Mouse (Mus musculus) limb, embryonic 11.5 days (tissue): ENCODE measurements around the gene Zfp775. TPM values are rescaled to one million over a fixed set of nuclear protein-coding genes. Genes with fewer than 3 reads are reported as not detected.
A peak's percentile ranks its signal among the peaks of the same experiment; 100 is the strongest.

Experiments used
- ATAC-seq: fragments of 200-750 bp; cut with Nextera tagmentation; 2 replicates; pipeline ENCODE4 v1.8.0; 2017; ENCODE audit warnings: low read depth; ENCODE audit not compliant: insufficient number of reproducible peaks, low FRiP score, low TSS enrichment
- DNase-seq: peaks from one replicate; pipeline ENCODE4 v3.0.0-alpha.2; 2015; ENCODE audit warnings: low spot score
- H3K27ac ChIP-seq: fragments of 300-500 bp; sonication (generic); replicated peaks from 2 replicates; pipeline ENCODE4 v1.5.1; 2014; ENCODE audit warnings: low read depth, mild to moderate bottlenecking, low read length
- H3K27me3 ChIP-seq: fragments of 300-500 bp; sonication (generic); 2 replicates; pipeline ENCODE4 v1.6.1; 2014; ENCODE audit warnings: mild to moderate bottlenecking, low read length, mixed read lengths; ENCODE audit not compliant: control insufficient read depth, insufficient read depth
- H3K36me3 ChIP-seq: fragments of 300-500 bp; sonication (generic); 2 replicates; pipeline ENCODE4 v1.6.1; 2014; ENCODE audit warnings: mild to moderate bottlenecking, low read length, moderate library complexity, mixed read lengths; ENCODE audit not compliant: control insufficient read depth, insufficient read depth
- H3K4me1 ChIP-seq: fragments of 300-500 bp; sonication (generic); 2 replicates; pipeline ENCODE4 v1.6.1; 2014; ENCODE audit warnings: low read length, mixed read lengths; ENCODE audit not compliant: control insufficient read depth, insufficient read depth
- H3K4me2 ChIP-seq: fragments of 300-500 bp; sonication (generic); 2 replicates; pipeline ENCODE4 v1.6.1; 2014; ENCODE audit warnings: low read depth, mild to moderate bottlenecking, moderate library complexity; ENCODE audit not compliant: severe bottlenecking
- H3K4me3 ChIP-seq: fragments of 300-500 bp; sonication (generic); 2 replicates; pipeline ENCODE4 v1.5.1; 2014; ENCODE audit warnings: low read depth, low read length
- H3K9ac ChIP-seq: fragments of 300-500 bp; sonication (generic); 2 replicates; pipeline ENCODE4 v1.6.1; 2014; ENCODE audit warnings: mild to moderate bottlenecking, low read length
- H3K9me3 ChIP-seq: fragments of 300-500 bp; sonication (generic); 2 replicates; pipeline ENCODE4 v1.6.1; 2016; ENCODE audit warnings: low read length; ENCODE audit not compliant: control insufficient read depth
- WGBS: fragments of 180-500 bp; shearing (Covaris S2); extraction: QIAGEN DNeasy Blood & Tissue Kit; methylation state at CpG from one replicate; pipeline ENCODE4 v1.1.7; 2014; 5-methylcytosine and 5-hydroxymethylcytosine counted together
- polyA plus RNA-seq: library from polyadenylated mRNA; unstranded; fragments of >200 nt; fragmentation: Nextera tagmentation; extraction: Ambion mirVana; gene quantifications from 2 replicates; pipeline ENCODE4 v1.2.1, GENCODE M21; 2014

Gene Zfp775
- polyA plus RNA-seq, 1 experiment from 2014 or later = 9.8 TPM

DNA sequence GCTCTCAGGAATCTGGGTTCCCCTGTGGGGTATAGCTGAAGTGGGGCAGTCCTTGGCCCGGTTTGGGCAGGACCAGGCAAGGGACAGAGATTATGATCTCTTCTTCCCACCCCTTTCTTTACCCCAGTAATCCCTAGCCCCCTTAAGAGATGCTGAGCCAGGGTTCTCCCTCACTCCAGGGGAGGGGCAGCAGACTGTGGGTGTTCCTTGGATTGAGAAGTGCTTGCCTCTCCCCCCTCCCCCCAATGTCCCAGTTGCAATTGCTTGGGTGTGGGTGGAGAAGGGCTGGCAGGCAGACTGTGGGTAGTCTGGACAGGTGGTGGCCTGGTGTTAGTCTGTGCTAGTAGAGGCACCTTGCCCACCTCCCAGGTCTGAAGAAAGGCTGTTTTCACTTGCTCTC is 6.6 kb upstream of the Zfp775 start:
- Histone ChIP-seq H3K4me1 (peaks cover 10% of the 10 kb centered on the region), H3K27me3 (no peaks in the 10 kb centered on the region), H3K9ac (no peak overlapping the region; the same call in 1 of the 2 replicates), H3K36me3 (peaks cover 32% of the 10 kb centered on the region), H3K4me2 (peak overlapping the region; percentile 76), H3K9me3 (peaks cover 20% of the 10 kb centered on the region), H3K27ac (no peak overlapping the region), H3K4me3 (peak overlapping the region; percentile 86; the same call in 1 of the 2 replicates)
- ATAC-seq (no peak), DNase-seq (no peak)
- WGBS = 61% methylated on average over 1 of the region's 1 CpGs

DNA sequence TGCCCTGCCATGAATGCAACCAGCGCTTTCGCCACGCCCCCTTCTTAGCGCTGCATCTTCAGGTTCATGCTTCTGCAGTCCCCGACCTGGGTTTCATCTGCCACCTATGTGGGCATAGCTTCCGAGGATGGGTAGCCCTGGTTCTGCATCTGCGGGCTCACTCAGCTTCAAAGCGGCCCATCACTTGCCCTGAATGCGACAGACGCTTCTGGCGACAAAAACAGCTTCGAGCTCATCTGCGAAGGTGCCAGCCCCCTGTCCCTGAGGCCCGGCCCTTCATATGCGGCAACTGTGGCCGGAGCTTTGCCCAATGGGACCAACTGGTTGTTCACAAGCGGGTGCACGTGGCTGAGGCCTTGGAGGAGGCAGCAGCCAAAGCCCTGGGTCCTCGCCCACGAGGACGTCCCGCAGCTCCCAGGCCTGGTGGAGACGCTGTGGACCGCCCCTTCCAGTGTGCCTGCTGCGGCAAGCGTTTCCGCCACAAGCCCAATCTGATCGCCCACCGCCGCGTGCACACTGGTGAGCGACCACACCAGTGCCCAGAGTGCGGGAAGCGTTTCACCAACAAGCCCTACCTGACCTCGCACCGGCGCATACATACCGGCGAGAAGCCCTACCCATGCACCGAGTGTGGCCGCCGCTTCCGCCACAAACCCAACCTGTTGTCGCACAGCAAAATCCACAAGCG is 5.2 kb upstream of the Zfp775 start:
- no peaks in the 10 kb centered on the region for H3K27me3 ChIP-seq
- no peak overlapping the region for H3K9ac ChIP-seq
- no peak overlapping the region for H3K4me2 ChIP-seq
- peaks cover 13% of the 10 kb centered on the region for H3K4me1 ChIP-seq
- H3K9me3 ChIP-seq = peaks cover 20% of the 10 kb centered on the region
- no peak for ATAC-seq
- 95% methylated on average over 45 of the region's 45 CpGs for WGBS
- H3K36me3 ChIP-seq = peaks cover 32% of the 10 kb centered on the region
- no peak overlapping the region for H3K27ac ChIP-seq
- no peak overlapping the region for H3K4me3 ChIP-seq
- DNase-seq = no peak

DNA sequence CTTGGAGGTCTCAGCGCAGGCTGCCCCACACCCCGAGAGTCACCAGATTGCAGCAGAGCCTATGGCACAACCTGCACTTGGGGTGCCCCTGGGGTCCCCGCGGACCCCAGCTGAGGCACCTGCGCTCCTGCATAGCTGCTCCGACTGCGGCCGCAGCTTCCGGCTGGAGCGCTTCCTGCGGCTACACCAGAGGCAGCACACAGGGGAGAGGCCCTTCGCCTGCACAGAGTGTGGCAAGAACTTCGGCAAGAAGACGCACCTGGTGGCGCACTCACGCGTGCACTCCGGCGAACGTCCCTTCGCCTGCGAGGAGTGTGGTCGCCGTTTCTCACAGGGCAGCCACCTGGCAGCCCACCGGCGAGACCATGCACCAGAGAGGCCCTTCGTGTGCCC is 4.6 kb upstream of the Zfp775 start:
- Histone ChIP-seq H3K36me3 (peaks cover 32% of the 10 kb centered on the region), H3K4me3 (no peak overlapping the region), H3K27ac (no peak overlapping the region), H3K9me3 (peaks cover 20% of the 10 kb centered on the region), H3K4me1 (peaks cover 13% of the 10 kb centered on the region), H3K27me3 (no peaks in the 10 kb centered on the region), H3K9ac (no peak overlapping the region), H3K4me2 (no peak overlapping the region)
- no peak for DNase-seq
- no peak for ATAC-seq
- 97% methylated on average over 27 of the region's 27 CpGs for WGBS

DNA sequence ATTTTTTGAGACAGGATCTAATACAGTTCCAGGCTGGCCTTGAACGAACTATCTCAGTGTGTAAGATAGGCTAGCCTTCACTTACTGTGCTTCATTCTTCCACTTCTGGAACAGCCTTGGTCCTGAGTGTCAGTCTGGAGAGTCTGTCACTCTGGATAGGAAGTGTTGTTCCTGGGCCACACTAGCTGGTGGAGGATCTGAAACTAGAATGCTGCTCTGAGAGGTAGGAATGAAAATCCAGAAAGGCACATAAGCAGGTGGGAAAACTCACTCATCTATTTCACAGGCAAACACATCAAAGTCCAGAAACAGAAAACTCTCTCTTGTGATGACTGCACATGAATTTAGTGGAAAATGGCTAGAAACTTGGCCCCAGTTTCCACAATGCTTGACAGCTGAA is 1.3 kb upstream of the Zfp775 start:
- WGBS = 88% methylated on average over 1 of the region's 1 CpGs
- H3K9ac ChIP-seq = no peak overlapping the region
- H3K4me1 ChIP-seq = peaks cover 7% of the 10 kb centered on the region; the same call in 1 of the 2 replicates
- H3K27me3 ChIP-seq = no peaks in the 10 kb centered on the region
- peaks cover 30% of the 10 kb centered on the region for H3K36me3 ChIP-seq
- no peak overlapping the region for H3K4me2 ChIP-seq
- H3K9me3 ChIP-seq = peaks cover 20% of the 10 kb centered on the region
- ATAC-seq (no peak), DNase-seq (no peak)
- H3K4me3 ChIP-seq = no peak overlapping the region
- H3K27ac ChIP-seq = no peak overlapping the region

DNA sequence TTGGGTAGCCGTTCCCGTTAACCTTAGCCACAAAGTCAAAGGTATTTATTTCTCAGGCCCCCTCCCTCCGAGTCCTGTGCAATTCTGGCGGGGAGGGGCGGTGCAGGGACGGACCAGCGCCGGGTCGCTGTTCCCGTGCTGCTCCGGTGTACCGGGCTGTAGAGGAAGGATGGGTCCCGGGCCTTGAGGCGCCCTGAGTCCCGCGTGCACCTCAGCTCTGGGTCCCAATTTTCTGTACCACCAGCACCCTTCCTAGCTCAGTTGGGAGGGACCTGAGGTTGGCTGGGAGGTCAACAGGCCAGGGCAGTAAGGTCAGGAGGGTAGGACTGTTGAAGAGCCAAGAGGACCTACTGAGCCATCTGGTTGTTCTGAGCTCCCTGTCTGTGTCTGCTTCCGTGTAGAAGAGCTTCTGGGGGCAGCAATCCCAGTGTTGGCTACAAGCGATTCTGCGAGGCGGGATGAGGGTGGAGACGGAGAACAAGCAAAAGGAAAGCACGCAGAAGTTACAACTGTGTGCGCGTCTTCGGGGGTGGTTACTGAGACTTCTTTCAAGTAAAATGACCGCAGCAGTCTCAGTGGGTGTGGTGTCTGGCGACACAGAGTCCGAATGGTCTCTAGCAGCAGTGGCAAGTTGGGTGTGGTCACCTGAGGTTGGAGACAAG is 348 bp downstream of the Zfp775 start:
- ATAC-seq (peak; percentile 74), DNase-seq (peak; percentile 52)
- Histone ChIP-seq H3K4me2 (peak overlapping the region; percentile 82), H3K27ac (peak overlapping the region; percentile 83), H3K4me3 (peak overlapping the region; percentile 72), H3K27me3 (no peaks in the 10 kb centered on the region), H3K9me3 (peaks cover 8% of the 10 kb centered on the region), H3K36me3 (peaks cover 17% of the 10 kb centered on the region), H3K4me1 (peaks cover 7% of the 10 kb centered on the region; the same call in 1 of the 2 replicates), H3K9ac (peak overlapping the region; percentile 84)
- WGBS = 1% methylated on average over 28 of the region's 28 CpGs

DNA sequence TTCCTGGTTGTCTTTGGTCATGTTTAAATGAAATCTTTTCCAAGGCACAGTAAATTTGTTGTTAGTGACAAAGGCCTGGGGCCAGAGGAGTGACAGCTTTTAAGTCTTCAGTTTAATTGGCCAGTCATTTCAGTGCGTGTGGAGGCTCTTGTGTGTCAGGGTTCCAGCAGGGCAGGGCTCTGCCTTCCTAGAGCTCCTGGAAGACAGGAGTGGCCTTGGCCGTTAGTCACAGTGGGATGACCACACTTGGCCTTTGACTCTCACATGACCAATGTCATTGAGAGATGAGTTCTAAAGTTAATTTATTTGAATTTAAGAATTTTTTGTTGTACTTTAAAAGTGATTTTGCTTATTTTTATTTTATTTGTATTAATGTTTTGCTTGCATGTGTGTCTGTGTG is 6.3 kb downstream of the Zfp775 start:
- 0 out of 2 replicates have a peak, but pooled peaks cover 2% of the 10 kb centered on the region for H3K36me3 ChIP-seq
- DNase-seq = no peak

DNA sequence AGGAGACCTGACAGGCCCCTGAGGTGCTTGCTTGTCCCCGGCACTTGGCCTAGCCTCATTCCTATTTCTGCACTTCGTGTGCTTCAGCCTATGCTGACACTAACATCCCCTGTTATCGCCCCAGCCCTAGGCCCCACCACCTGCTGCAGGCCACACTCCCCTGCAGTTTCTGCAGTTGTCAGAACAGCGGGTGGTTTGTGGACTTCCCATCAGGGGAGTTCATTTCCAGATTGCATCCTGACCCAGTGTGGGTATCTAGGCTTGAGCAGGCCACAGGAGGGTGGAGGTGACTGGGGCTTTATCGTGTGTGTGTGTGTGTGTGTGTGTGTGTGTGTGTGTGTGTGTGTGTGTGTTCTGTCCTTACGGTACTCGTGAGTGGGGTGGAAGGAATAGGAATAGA is 7.6 kb downstream of the Zfp775 start:
- 0 out of 2 replicates have a peak, but pooled peaks cover 2% of the 10 kb centered on the region for H3K36me3 ChIP-seq
- ATAC-seq (no peak), DNase-seq (no peak)
- H3K4me2 ChIP-seq = no peak overlapping the region
- no peak overlapping the region for H3K4me3 ChIP-seq
- 71% methylated on average over 7 of the region's 7 CpGs for WGBS
- H3K27ac ChIP-seq = no peak overlapping the region
- no peak overlapping the region for H3K9ac ChIP-seq
- no peaks in the 10 kb centered on the region for H3K27me3 ChIP-seq
- no peaks in the 10 kb centered on the region for H3K9me3 ChIP-seq
- no peaks in the 10 kb centered on the region for H3K4me1 ChIP-seq

More for the DNA sequence above, 6.3 kb downstream of the Zfp775 start:
- Histone ChIP-seq H3K4me1 (no peaks in the 10 kb centered on the region), H3K4me3 (no peak overlapping the region), H3K9ac (no peak overlapping the region), H3K4me2 (no peak overlapping the region), H3K27ac (no peak overlapping the region), H3K9me3 (no peaks in the 10 kb centered on the region), H3K27me3 (no peaks in the 10 kb centered on the region)
- WGBS = 58% methylated on average over 2 of the region's 2 CpGs
- no peak for ATAC-seq

DNA sequence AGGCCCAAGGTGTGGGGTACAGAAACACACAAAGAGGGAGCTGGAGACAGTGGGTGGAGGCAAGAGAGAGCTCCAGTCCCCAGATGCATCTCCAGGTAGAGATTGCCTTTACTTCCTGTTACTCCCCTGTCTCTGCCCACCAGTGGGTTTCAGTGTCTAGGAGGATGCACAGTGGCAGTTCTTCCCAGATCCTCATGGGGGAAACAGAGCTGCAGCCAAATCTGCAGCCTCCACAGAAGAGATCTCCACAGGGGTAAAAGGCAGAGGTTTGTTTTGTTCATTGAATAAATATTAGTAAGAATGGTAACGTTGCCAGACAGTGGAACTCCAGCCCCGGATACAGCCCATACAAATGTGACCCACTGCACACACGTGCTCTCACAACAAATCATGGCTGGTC is 8.8 kb downstream of the Zfp775 start:
- no peak for DNase-seq

More for the DNA sequence above, 8.8 kb downstream of the Zfp775 start:
- 0 out of 2 replicates have a peak, but pooled peaks cover 2% of the 10 kb centered on the region for H3K36me3 ChIP-seq
- H3K9me3 ChIP-seq = no peaks in the 10 kb centered on the region
- 89% methylated on average over 3 of the region's 3 CpGs for WGBS
- no peak overlapping the region for H3K4me2 ChIP-seq
- no peaks in the 10 kb centered on the region for H3K4me1 ChIP-seq
- no peak overlapping the region for H3K9ac ChIP-seq
- no peak for ATAC-seq
- no peak overlapping the region for H3K27ac ChIP-seq
- H3K4me3 ChIP-seq = no peak overlapping the region
- no peaks in the 10 kb centered on the region for H3K27me3 ChIP-seq
